Mouse (Mus musculus) kidney, adult 2 months (tissue): ENCODE measurements around the gene Sptbn2. TPM values are rescaled to one million over a fixed set of nuclear protein-coding genes. Genes with fewer than 3 reads are reported as not detected.

Experiments used
- DNase-seq: peaks from one replicate; pipeline ENCODE4 v3.0.0; 2021
- H3K27ac ChIP-seq: fragments of 200-500 bp; 2 replicates; pipeline ENCODE4 v1.5.1; 2012; ENCODE audit warnings: low read depth, low read length, control low read depth, inconsistent platforms; ENCODE audit not compliant: insufficient read depth
- H3K27me3 ChIP-seq: fragments of 200-500 bp; replicated peaks from 2 replicates; pipeline ENCODE4 v1.6.1; 2012; ENCODE audit warnings: mild to moderate bottlenecking, moderate library complexity, low read length, inconsistent platforms; ENCODE audit not compliant: control insufficient read depth, insufficient read depth
- H3K36me3 ChIP-seq: fragments of 200-500 bp; 2 replicates; pipeline ENCODE4 v1.6.1; 2012; ENCODE audit warnings: mild to moderate bottlenecking, moderate library complexity, low read length, inconsistent platforms; ENCODE audit not compliant: control insufficient read depth, insufficient read depth
- H3K4me1 ChIP-seq: fragments of 200-500 bp; 2 replicates; pipeline ENCODE4 v1.6.1; 2011; ENCODE audit warnings: low read length; ENCODE audit not compliant: control insufficient read depth, insufficient read depth
- H3K4me3 ChIP-seq: fragments of 200-500 bp; 2 replicates; pipeline ENCODE4 v1.5.1; 2011; ENCODE audit warnings: mild to moderate bottlenecking, low read depth, low read length, control low read depth; ENCODE audit not compliant: insufficient read depth
- CTCF ChIP-seq: fragments of 200-500 bp; conservative IDR thresholded peaks from 2 replicates; pipeline ENCODE4 v1.5.1; 2011; ENCODE audit warnings: low read depth, mild to moderate bottlenecking, control low read depth, low read length, moderate library complexity, mixed read lengths; ENCODE audit not compliant: insufficient read depth, insufficient read length
- POLR2A ChIP-seq: fragments of 200-500 bp; IDR thresholded peaks from one replicate; pipeline ENCODE4 v1.6.1; 2011; ENCODE audit warnings: low read depth, low read length, control low read depth
- WGBS: fragments of 180-500 bp; shearing (Covaris S2); methylation state at CpG from one replicate; pipeline ENCODE4 v1.1.7; 2018; 5-methylcytosine and 5-hydroxymethylcytosine counted together
- polyA plus RNA-seq: library from polyadenylated mRNA; depleted of rRNA; stranded (reverse); fragments of >200 nt; gene quantifications from 2 replicates; pipeline ENCODE4 v1.2.3, GENCODE M21; 2012

The Sptbn2 gene
- polyA plus RNA-seq, 1 experiment, result 12.0 TPM

- Histone ChIP-seq H3K27ac (no peak within 1 kb of the TSS), H3K36me3 (no peaks in the 10 kb centered on the region), H3K4me3 (peak within 1 kb of the TSS; percentile 65), H3K27me3 (no peaks in the 10 kb centered on the region), H3K4me1 (no peaks in the 10 kb centered on the region)
- peak; percentile 74 for DNase-seq
- TF ChIP-seq POLR2A (no peak), CTCF (no peak)
- 1% methylated on average over 40 of the region's 40 CpGs for WGBS
Measured at GRCm38 (mm10) chr19:4698205-4698677, 12.7 kb upstream of the Sptbn2 start, which contains the start of gene Gm960. Gene Gm960, minus strand, starts transcription at chr19:4698668.

- Histone ChIP-seq H3K27ac (no peak overlapping the region), H3K36me3 (no peaks in the 10 kb centered on the region), H3K4me3 (no peak overlapping the region), H3K4me1 (no peaks in the 10 kb centered on the region), H3K27me3 (no peaks in the 10 kb centered on the region)
- WGBS, result 38% methylated on average over 8 of the region's 8 CpGs
- TF ChIP-seq POLR2A (no peak), CTCF (no peak)
- no peak for DNase-seq
Measured at GRCm38 (mm10) chr19:4698856-4699255, 12.1 kb upstream of the Sptbn2 start.

- TF ChIP-seq POLR2A (no peak), CTCF (no peak)
- H3K27me3 ChIP-seq, result no peaks in the 10 kb centered on the region
- H3K27ac ChIP-seq, result no peak overlapping the region
- H3K36me3 ChIP-seq, result no peaks in the 10 kb centered on the region
- no peak for DNase-seq
- 52% methylated on average over 5 of the region's 5 CpGs for WGBS
- no peak overlapping the region for H3K4me3 ChIP-seq
- H3K4me1 ChIP-seq, result no peaks in the 10 kb centered on the region
Measured at GRCm38 (mm10) chr19:4699821-4700220, 11.1 kb upstream of the Sptbn2 start.

- no peak for DNase-seq
- no peak overlapping the region for H3K4me3 ChIP-seq
- H3K27me3 ChIP-seq, result no peaks in the 10 kb centered on the region
- H3K36me3 ChIP-seq, result no peaks in the 10 kb centered on the region
- H3K27ac ChIP-seq, result no peak overlapping the region
- no peak for TF ChIP-seq POLR2A
- no peak for TF ChIP-seq CTCF
- 73% methylated on average over 8 of the region's 8 CpGs for WGBS
- no peaks in the 10 kb centered on the region for H3K4me1 ChIP-seq
Measured at GRCm38 (mm10) chr19:4700656-4701055, 10.3 kb upstream of the Sptbn2 start.

DNA sequence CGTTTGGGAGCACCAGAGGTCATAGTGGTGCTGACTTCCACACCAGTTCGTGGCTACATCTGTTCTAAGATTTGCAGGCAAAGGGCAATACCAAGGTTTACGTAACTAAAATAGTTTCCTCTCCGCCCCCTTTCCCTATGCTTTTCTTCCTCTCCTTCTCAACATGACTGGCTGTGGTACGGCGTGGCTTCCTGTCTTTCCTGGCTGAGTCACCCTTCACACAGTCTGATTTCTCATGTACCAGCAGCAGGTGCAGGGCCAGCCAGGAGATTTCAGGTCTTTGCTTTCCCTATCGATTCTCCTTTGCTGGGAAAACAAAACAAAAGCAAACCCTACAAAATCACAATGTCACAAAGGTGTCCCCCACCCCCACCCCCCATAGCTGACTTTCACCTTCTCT is 9.7 kb upstream of the Sptbn2 start:
- Histone ChIP-seq H3K27ac (no peak overlapping the region), H3K36me3 (no peaks in the 10 kb centered on the region), H3K4me3 (no peak overlapping the region), H3K27me3 (no peaks in the 10 kb centered on the region), H3K4me1 (no peaks in the 10 kb centered on the region)
- 49% methylated on average over 7 of the region's 7 CpGs for WGBS
- TF ChIP-seq POLR2A, result no peak
- DNase-seq, result no peak

GRCm38 (mm10) chr19:4708765-4709164 is 2.2 kb upstream of the Sptbn2 start:
- no peaks in the 10 kb centered on the region for H3K36me3 ChIP-seq
- H3K27me3 ChIP-seq, result 0 out of 2 replicates have a peak, but pooled peaks cover 1% of the 10 kb centered on the region
- H3K4me3 ChIP-seq, result no peak overlapping the region
- WGBS, result 76% methylated on average over 10 of the region's 10 CpGs
- no peaks in the 10 kb centered on the region for H3K4me1 ChIP-seq
- no peak overlapping the region for H3K27ac ChIP-seq
- no peak for DNase-seq
- no peak for TF ChIP-seq POLR2A
- TF ChIP-seq CTCF, result no peak

- DNase-seq, result no peak
- TF ChIP-seq POLR2A (no peak), CTCF (no peak)
- WGBS, result 4% methylated on average over 45 of the region's 65 CpGs
- no peak overlapping the region for H3K27ac ChIP-seq
- no peaks in the 10 kb centered on the region for H3K36me3 ChIP-seq
- 0 out of 2 replicates have a peak, but pooled peaks cover 1% of the 10 kb centered on the region for H3K27me3 ChIP-seq
- H3K4me3 ChIP-seq, result peak overlapping the region; percentile 42
- no peaks in the 10 kb centered on the region for H3K4me1 ChIP-seq
Measured at GRCm38 (mm10) chr19:4711601-4712155, 711 bp downstream of the Sptbn2 start.
